Mouse (Mus musculus): Measurements from ENCODE around the gene Pitpnb.

Gene Pitpnb

GRCm38 (mm10) chr5:111396199-111396598 is 65.6 kb downstream of the Pitpnb start:
- DNase-seq (ENCODE audit: low read depth, low spot score), result no peak

GRCm38 (mm10) chr5:111398471-111398870 is 67.9 kb downstream of the Pitpnb start:
- no peak for DNase-seq (ENCODE audit: low read depth, low spot score)

GRCm38 (mm10) chr5:111399271-111399670 is 68.7 kb downstream of the Pitpnb start:
- no peak for DNase-seq (ENCODE audit: low read depth, low spot score)

GRCm38 (mm10) chr5:111401879-111402650 is 71.5 kb downstream of the Pitpnb start:
- no peak for DNase-seq (ENCODE audit: low read depth, low spot score)

GRCm38 (mm10) chr5:111402651-111402996 is 72.1 kb downstream of the Pitpnb start:
- DNase-seq (ENCODE audit: low read depth, low spot score), result no peak

- DNase-seq (ENCODE audit: low read depth, low spot score), result no peak
Measured at GRCm38 (mm10) chr5:111404721-111405120, 74.2 kb downstream of the Pitpnb start.

- DNase-seq (ENCODE audit: low read depth, low spot score), result no peak
Measured at GRCm38 (mm10) chr5:111408470-111409105, 78.0 kb downstream of the Pitpnb start.

GRCm38 (mm10) chr5:111409412-111410044 is 79.0 kb downstream of the Pitpnb start:
- no peak for DNase-seq (ENCODE audit: low read depth, low spot score)

- no peak for DNase-seq (ENCODE audit: low read depth, low spot score)
Measured at GRCm38 (mm10) chr5:111410665-111411064, 80.1 kb downstream of the Pitpnb start.

- DNase-seq (ENCODE audit: low read depth, low spot score), result no peak
Measured at GRCm38 (mm10) chr5:111414192-111414591, 83.6 kb downstream of the Pitpnb start.

GRCm38 (mm10) chr5:111414770-111415249 is 84.2 kb downstream of the Pitpnb start:
- DNase-seq (ENCODE audit: low read depth, low spot score), result no peak

- DNase-seq (ENCODE audit: low read depth, low spot score), result no peak
Measured at GRCm38 (mm10) chr5:111415575-111415974, 85.0 kb downstream of the Pitpnb start.

- no peak for DNase-seq (ENCODE audit: low read depth, low spot score)
Measured at GRCm38 (mm10) chr5:111416048-111416447, 85.5 kb downstream of the Pitpnb start.

- DNase-seq (ENCODE audit: low read depth, low spot score), result no peak
Measured at GRCm38 (mm10) chr5:111416591-111417374, 86.2 kb downstream of the Pitpnb start, which contains the start of gene Mn1. TSS of gene Mn1 (plus strand) at chr5:111417362.

GRCm38 (mm10) chr5:111417378-111418131 is 87.0 kb downstream of the Pitpnb start:
- DNase-seq (ENCODE audit: low read depth, low spot score), result no peak

GRCm38 (mm10) chr5:111418202-111419120 is 87.9 kb downstream of the Pitpnb start:
- no peak for DNase-seq (ENCODE audit: low read depth, low spot score)

GRCm38 (mm10) chr5:111419121-111419881 is 88.7 kb downstream of the Pitpnb start:
- DNase-seq (ENCODE audit: low read depth, low spot score), result no peak

GRCm38 (mm10) chr5:111420011-111420691 is 89.6 kb downstream of the Pitpnb start:
- no peak for DNase-seq (ENCODE audit: low read depth, low spot score)

- DNase-seq (ENCODE audit: low read depth, low spot score), result no peak
Measured at GRCm38 (mm10) chr5:111420896-111421295, 90.3 kb downstream of the Pitpnb start.

Data from c-Kit-negative CD71-positive TER-119-positive erythroid progenitor cells, embryonic 14.5 days (primary cell).